Mouse (Mus musculus) cerebellum, postnatal 14 days (tissue): Measurements from ENCODE around the gene Magel2.
A peak's percentile ranks its signal among the peaks of the same experiment; 100 is the strongest.

Experiments
- DNase-seq, 2 experiments: peaks; one replicate each; pipeline ENCODE4 v3.0.0; 2021; ENCODE audit warnings: mixed read lengths in 2 of 2

The Magel2 gene

DNA sequence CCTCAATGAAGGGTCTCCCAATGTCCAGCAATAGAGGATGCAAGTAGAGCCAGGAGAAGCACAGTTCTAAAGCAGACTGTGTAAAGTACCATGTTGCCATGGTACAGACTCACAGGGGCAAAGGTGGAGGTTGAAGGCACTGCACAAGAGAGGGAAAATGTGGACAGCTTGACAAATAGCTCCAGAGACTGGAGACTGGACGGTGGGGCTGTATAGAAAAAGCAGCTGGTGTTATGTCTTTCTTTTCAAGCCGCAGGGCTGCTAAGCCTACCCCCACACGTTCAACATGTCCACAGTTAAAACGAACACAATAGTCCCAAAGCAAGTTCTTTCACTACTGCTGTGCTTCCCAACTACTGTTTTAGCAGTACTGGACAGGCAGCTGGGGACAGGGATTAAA lies 46.4 kb downstream of the Magel2 start:
- no peak for DNase-seq

DNA sequence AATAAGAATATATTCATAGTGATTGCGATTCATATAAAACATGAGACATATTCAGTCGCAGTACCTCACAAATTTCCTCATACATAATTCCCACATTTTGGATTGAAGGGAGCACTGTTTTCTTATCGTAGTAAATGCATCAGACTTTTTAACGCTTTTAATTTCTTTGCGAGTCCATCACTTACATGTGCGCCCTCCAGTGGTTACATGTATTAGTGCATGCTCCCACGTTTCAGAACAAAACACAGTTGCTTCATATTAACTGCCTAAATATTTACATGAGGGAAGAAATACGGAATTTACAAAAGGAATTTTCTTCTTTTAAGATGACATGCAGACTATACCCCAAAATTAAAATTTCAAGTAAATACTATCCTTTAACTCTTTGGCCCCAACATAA lies 51.5 kb downstream of the Magel2 start:
- DNase-seq, result peak; percentile 45 to 48
